Mouse (Mus musculus) kidney, postnatal 14 days (tissue): Measurements from ENCODE around the gene Ctrc.
A peak's percentile ranks its signal among the peaks of the same experiment; 100 is the strongest.

Experiments
- DNase-seq: peaks from one replicate; pipeline ENCODE4 v3.0.0; 2022; ENCODE audit warnings: mixed read lengths

Ctrc gene

GRCm38 (mm10) chr4:141845999-141846398 lies at the start of gene Ctrc:
Gene Ctrc, minus strand, starts transcription at chr4:141846359.
- no peak for DNase-seq

- DNase-seq, result peak; percentile 37
Observed at GRCm38 (mm10) chr4:141895772-141896171, 49.6 kb upstream of the Ctrc start.

DNA sequence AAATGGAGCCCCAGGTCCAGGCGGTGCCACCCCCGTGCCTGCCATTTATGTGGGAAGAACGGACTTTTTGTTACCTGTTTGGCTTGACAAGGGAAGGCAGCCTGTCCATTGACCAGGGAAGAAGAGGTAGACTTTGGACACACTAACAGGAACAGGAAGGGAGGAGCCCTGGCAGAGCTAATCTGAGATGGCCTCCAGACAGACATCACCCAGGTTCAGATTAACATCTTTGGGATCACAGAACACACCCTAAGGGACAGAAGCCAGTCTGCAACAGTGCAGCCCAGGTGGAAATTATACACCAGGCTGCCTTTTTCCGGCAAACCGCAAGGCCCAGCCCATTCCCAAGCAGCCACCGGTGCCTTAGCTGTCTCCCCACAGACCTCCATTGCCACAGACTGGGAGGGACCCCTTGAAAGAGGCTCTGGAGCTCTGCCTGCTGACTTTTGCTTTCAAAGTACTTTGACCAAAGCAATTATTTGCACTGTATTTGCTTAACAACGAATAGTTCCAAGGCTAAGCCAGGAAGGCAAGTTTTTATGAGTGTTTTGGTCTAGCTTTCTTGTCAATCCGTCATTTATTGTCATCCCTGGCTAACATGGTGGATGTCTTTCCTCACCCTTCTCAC lies 47.1 kb upstream of the Ctrc start:
- DNase-seq, result no peak

DNA sequence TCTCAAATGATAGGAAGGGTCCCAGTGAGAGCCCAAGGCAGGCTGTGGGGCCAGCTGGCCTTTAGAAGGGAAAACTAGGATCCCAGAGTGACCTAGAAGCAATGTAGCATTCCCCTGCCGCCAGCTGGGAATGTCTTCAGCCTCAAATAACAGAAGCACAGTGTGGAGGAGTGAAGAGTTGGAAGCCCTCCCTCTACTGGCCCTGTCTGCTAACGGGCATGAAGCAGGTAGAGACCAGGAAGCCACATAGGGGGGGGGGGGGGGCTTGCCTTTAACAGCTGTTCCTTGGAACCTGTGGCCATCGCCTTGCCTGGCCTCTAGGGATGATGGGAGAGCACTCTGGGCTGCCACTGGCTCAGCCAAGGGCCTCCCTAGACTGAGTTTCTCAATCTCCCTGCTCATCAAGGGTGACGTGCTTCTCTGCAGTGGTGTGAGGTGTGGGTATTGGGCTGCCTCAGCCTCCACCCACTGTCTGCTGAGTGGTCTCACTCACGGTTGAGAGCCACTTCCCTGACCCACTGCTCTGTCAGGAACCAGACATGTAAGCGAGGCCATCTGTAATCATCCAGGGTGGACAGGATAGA lies 40.3 kb upstream of the Ctrc start:
- DNase-seq, result no peak

DNA sequence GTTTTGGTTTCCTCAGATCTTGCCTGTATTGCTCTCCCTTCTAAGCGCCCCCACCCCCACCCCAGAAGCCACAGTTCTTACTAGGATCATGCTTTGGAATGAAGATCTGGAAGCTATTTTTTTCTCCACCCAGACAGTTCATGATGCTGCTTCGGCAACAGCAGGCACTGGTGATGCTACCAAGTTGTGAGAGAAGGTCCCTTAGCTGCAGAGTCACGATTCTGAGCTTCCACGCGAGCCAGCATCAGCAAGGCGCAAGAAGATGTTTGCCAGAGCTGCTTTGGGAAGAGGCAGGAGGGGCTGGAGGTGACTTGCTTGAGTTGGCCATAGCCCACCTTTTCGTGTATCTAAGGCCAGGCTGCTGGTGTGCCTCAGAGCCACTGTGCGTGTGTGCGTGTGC lies 39.3 kb upstream of the Ctrc start:
- DNase-seq, result no peak

DNA sequence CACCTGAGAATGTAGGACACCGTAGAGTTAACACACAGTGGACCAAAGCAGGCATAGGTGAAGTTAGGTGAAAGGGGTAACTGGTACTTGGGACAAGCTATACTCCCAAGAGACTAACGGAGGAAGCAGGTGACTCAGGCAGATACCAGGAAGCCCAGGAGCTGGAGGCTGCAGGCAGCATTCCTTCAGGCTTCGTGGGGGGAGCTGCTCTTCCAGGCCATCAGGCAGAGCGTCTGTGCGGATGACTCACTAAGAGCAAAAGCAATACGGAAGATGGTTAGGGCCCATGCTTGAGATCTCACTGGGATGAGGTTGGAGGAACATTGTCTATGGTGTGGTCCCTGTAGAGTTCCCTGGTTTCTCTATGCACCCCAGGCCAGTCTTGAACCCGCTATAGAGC lies 36.7 kb upstream of the Ctrc start:
- no peak for DNase-seq

DNA sequence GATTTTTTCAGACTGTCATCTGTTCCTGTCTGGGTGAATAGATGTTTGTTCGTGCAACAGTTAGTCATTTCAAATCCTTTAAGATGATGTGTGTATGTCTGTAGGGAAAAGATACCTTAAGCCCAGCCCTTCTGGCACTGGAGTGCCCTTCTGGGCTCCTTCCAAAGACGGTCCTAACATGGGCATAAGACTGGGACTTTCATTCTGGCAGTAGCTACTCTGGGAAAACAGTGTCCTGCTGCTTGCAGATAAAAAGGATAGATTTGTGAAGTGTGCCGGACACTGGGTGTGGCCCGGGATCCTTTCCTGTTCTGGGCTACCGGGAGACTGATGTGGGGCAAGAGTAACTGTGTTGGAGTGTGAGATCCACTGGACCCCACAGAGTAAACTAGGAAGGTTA lies 35.8 kb upstream of the Ctrc start:
- no peak for DNase-seq

- no peak for DNase-seq
Observed at GRCm38 (mm10) chr4:141881289-141881914, 35.2 kb upstream of the Ctrc start.

- no peak for DNase-seq
Observed at GRCm38 (mm10) chr4:141879875-141880274, 33.7 kb upstream of the Ctrc start.

GRCm38 (mm10) chr4:141879074-141879473 lies 32.9 kb upstream of the Ctrc start:
- no peak for DNase-seq

DNA sequence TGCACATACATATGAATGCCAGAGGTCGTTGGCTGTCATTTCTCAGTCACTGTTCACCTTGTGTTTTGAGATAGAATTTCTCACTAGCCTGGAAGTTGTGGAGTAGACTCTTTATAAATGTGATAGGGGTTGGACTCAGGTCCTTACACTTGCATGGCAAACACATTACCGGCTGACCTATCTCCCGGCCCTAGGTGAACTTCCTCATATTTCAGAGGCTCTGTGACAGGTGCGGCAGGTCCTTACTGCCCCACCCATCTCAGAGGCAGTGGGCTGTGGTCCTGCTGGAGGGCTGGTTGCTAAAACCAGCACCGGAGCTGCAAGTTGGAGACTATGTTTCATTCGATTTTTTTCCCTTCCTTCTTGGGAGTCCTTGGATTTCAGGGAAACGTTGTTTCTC lies 32.5 kb upstream of the Ctrc start:
- DNase-seq, result no peak

DNA sequence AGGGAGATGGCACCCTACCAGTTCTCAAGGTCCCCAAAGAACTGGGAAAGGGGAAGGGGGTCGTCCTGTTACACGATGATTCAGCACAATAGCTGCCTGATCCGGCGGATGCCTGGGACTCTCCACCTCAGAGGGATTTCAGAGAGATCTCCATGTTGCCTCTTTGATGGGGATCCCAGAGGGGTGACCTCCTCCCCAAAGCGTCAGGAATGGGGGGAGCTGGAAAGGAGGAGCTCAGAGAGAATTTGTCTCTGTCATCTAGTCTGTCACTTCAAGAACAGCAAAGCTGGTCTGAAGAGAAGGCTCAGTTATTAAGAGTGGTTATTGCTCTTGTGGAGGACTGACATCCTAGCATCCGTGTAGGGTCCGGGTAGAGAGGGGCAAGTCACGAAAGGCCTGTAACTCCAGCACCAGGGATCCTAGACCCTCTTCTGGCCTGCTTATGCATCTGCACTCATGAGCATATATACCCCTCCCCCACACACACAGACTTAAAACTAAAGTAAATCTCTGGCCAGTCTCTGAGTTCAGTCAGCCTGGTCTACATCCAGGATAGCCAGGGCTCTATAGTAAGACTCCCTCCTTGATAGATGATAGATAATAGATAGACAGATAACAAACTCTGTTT lies 29.4 kb upstream of the Ctrc start:
- DNase-seq, result no peak

- peak; percentile 88 for DNase-seq
Observed at GRCm38 (mm10) chr4:141874601-141875460, 28.7 kb upstream of the Ctrc start, which contains the start of gene Efhd2. Gene Efhd2, minus strand, starts transcription at chr4:141874920.

GRCm38 (mm10) chr4:141874111-141874600 lies 28.0 kb upstream of the Ctrc start:
- no peak for DNase-seq

DNA sequence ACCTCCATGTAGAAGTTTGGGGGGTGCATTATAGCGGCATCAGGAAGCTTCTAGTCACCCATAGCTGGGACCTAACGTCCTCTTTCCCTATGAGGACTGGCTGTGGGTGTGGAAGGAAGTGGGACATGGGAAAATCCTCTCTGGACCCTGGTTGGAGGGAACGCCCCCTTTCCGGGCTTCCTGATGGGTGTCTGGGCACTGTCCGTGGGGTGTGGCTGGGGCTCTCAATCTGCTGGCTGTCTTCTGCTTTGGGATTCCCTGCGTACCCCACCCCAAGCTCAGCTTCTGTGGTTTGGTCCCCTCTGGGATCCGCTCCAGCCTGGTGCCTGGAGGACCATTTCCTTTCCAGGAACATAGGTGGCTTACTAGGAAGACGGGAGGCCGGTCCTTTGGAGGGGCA lies 26.8 kb upstream of the Ctrc start:
- DNase-seq, result no peak

GRCm38 (mm10) chr4:141871909-141872308 lies 25.8 kb upstream of the Ctrc start:
- DNase-seq, result no peak

DNA sequence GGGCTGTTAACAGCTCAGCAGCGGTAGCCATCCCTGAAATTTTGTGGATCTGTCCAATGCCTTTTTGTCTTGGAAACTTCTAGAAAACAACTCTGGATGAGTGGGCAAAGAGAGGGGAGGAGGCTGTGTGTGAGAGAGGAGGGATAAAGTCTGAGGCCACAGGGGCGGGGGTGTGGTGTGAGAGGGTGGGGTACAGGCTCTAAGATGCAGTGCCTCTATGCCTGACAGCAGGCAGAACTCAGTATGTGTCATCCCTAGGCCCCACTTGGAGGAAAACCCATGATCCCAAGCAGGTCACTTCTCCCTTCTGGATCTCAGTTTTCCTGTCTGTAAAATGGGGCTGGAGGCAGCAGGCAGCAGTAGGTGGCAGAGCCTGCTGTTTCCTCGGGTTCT lies 25.2 kb upstream of the Ctrc start:
- no peak for DNase-seq

DNA sequence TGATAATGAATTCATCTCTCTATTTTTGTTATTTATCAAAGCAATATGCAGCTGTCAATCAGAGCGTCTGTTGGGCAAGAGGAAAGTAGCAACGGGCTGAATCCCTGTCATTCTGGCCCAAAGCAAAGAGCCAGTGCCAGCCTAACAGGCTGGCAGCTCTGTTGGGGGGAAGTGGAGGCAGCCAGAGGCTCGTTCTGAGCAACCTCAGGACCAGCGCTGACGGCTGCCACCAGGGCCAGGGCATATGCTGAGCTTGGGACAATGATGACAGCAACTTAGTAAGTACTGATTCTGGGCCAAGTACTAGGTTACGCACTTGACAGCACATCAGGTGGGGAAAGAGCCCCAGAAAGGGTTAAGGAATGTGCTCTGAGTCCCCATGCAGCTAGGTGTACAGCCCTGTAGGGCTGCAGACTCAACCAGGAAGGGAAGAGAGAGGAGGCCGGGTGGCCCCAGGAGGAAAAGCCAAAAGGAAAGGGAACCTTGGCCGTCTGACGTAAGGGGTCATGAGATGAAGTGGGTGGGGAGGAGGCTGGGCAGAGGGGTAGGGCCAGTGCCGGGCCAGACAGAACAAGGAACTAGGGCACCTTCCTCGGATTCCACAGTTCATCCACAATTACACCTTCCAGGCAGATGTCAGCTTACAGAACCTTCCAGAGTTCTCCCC lies 24.6 kb upstream of the Ctrc start:
- DNase-seq, result peak; percentile 68

- no peak for DNase-seq
Observed at GRCm38 (mm10) chr4:141869436-141870215, 23.5 kb upstream of the Ctrc start.

DNA sequence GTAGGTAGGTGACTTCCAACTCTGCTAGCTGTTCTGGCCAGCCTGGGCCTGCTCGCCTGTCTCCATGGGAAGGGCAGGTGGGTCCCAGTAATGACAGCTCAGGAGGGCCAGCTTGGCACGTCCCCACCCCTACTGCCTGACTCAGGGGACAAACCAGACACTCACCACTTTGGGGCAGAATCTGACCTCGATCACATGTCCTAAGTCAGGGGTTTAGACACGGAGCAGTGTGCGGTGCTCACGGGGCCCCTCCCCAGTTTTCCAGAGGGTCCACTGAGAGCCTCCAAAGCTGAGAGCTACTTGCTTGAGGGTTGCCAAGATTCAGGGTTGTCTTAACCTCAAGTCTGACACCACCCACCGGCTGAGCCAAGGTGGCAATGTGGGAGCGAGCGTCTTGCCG lies 21.9 kb upstream of the Ctrc start:
- no peak for DNase-seq

- DNase-seq, result peak; percentile 65
Observed at GRCm38 (mm10) chr4:141867498-141867897, 21.3 kb upstream of the Ctrc start.
